Mouse (Mus musculus) liver, adult 2 months (tissue): Measurements from ENCODE around the gene Fermt3.

Experiments
- CTCF ChIP-seq: fragments of 200-500 bp; IDR thresholded peaks from 2 replicates; pipeline ENCODE4 v1.5.1; 2011; ENCODE audit warnings: low read depth, low read length, control low read depth
- POLR2A ChIP-seq: fragments of 200-500 bp; IDR thresholded peaks from 2 replicates; pipeline ENCODE4 v1.6.1; 2011; ENCODE audit warnings: low read length, control low read depth; ENCODE audit not compliant: insufficient read depth; ENCODE audit errors: extremely low read depth

DNA sequence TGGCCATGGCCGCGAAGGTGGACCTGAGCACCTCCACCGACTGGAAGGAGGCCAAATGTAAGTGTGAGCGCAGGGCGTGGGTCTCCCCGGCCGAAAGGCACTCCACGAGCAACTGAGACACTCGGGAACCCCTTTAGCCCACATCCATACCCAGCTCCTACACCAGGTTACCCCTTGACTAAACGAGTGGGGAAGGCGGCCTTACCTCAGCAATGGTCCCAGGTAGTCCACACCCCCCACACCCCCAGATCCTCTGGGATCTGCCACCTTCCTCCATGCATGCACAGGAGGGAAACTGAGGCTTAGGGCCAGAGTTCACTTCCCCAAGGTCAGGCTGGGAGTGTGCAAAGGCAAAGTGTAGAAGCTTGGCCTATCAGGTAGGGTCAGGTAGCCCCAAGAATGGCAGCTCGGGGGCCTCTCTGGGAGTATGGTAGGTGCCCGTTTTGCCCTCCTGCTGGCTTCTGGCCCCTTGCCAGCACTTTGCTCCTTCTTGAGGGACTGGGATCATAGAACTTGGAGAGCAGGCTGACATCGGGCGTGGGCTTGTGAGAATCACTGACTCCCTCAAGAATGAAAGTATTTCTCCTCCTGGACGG, 38.0 kb upstream of the Fermt3 start:
- TF ChIP-seq CTCF (no peak), POLR2A (no peak)
